Mouse (Mus musculus): Measurements from ENCODE around the gene Akr1a1.
A peak's percentile ranks its signal among the peaks of the same experiment; 100 is the strongest.

The Akr1a1 gene

GRCm38 (mm10) chr4:116657971-116658370 is 6.5 kb upstream of the Akr1a1 start:
- DNase-seq (ENCODE audit: low read depth) = no peak

- DNase-seq (ENCODE audit: low read depth) = no peak
Observed at GRCm38 (mm10) chr4:116655658-116656057, 4.2 kb upstream of the Akr1a1 start.

GRCm38 (mm10) chr4:116655100-116655499 is 3.6 kb upstream of the Akr1a1 start:
- no peak for DNase-seq (ENCODE audit: low read depth)

GRCm38 (mm10) chr4:116653228-116653627 is 1.7 kb upstream of the Akr1a1 start:
- no peak for DNase-seq (ENCODE audit: low read depth)

GRCm38 (mm10) chr4:116651797-116652135 is 286 bp upstream of the Akr1a1 start:
- DNase-seq (ENCODE audit: low read depth) = no peak

GRCm38 (mm10) chr4:116650365-116650764 is 1.1 kb downstream of the Akr1a1 start:
- DNase-seq (ENCODE audit: low read depth) = no peak

GRCm38 (mm10) chr4:116649411-116649810 is 2.1 kb downstream of the Akr1a1 start:
- no peak for DNase-seq (ENCODE audit: low read depth)

GRCm38 (mm10) chr4:116645624-116646023 is 5.9 kb downstream of the Akr1a1 start:
- no peak for DNase-seq (ENCODE audit: low read depth)

- DNase-seq (ENCODE audit: low read depth) = peak; percentile 38
Observed at GRCm38 (mm10) chr4:116644326-116644725, 7.2 kb downstream of the Akr1a1 start.

GRCm38 (mm10) chr4:116642071-116642470 is 9.4 kb downstream of the Akr1a1 start:
- DNase-seq (ENCODE audit: low read depth) = no peak

- DNase-seq (ENCODE audit: low read depth) = no peak
Observed at GRCm38 (mm10) chr4:116638821-116639220, 12.7 kb downstream of the Akr1a1 start.

GRCm38 (mm10) chr4:116635197-116635596 is 16.3 kb downstream of the Akr1a1 start:
- DNase-seq (ENCODE audit: low read depth) = no peak

GRCm38 (mm10) chr4:116627722-116628662 is 23.5 kb downstream of the Akr1a1 start, which contains the start of gene Nasp:
Gene Nasp (minus strand): TSS chr4:116627941.
- peak; percentile 80 for DNase-seq (ENCODE audit: low read depth)

GRCm38 (mm10) chr4:116627359-116627716 is 24.1 kb downstream of the Akr1a1 start:
- peak; percentile 72 for DNase-seq (ENCODE audit: low read depth)

- DNase-seq (ENCODE audit: low read depth) = peak; percentile 37
Observed at GRCm38 (mm10) chr4:116626658-116627358, 24.7 kb downstream of the Akr1a1 start.

GRCm38 (mm10) chr4:116624831-116625230 is 26.6 kb downstream of the Akr1a1 start:
- DNase-seq (ENCODE audit: low read depth) = no peak

- no peak for DNase-seq (ENCODE audit: low read depth)
Observed at GRCm38 (mm10) chr4:116615237-116615636, 36.2 kb downstream of the Akr1a1 start.

- no peak for DNase-seq (ENCODE audit: low read depth)
Observed at GRCm38 (mm10) chr4:116612621-116613020, 38.9 kb downstream of the Akr1a1 start.

GRCm38 (mm10) chr4:116596978-116597881 is 54.2 kb downstream of the Akr1a1 start:
- peak; percentile 74 for DNase-seq (ENCODE audit: low read depth)

GRCm38 (mm10) chr4:116596379-116596778 is 55.1 kb downstream of the Akr1a1 start, which contains the start of gene Ccdc17:
Gene Ccdc17 (plus strand): TSS chr4:116596654.
- DNase-seq (ENCODE audit: low read depth) = no peak

- no peak for DNase-seq (ENCODE audit: low read depth)
Observed at GRCm38 (mm10) chr4:116595793-116596192, 55.7 kb downstream of the Akr1a1 start.
